Mouse (Mus musculus): ENCODE results near the gene Cabp4. TPM values are rescaled to one million over a fixed set of nuclear protein-coding genes. Genes with fewer than 3 reads are reported as not detected.
A peak's percentile ranks its signal among the peaks of the same experiment; 100 is the strongest.

Gene Cabp4
- total RNA-seq, 2 experiments from 2014 or later: 0.69 to 1.9 TPM

DNA sequence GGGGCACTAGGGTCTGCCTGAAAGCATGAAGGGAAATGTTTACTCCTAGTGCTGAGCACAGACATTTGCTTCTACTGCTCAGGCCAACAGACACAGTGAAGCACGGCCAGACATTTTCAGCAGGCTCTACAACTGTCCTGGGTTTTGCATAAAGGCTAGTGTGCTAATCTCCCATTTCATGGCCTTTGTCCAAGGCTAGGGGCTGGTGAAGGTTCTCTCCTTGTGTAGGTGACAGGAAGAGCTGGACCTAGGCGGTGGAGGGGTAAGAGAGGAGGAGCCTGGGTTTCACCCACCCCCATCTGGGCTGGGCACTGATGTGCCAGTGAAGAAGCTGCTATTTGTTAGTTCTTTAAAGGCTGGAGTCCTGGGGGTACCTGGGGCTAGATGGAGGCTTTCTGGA lies 20.9 kb upstream of the Cabp4 start:
- peak; percentile 67 for DNase-seq

DNA sequence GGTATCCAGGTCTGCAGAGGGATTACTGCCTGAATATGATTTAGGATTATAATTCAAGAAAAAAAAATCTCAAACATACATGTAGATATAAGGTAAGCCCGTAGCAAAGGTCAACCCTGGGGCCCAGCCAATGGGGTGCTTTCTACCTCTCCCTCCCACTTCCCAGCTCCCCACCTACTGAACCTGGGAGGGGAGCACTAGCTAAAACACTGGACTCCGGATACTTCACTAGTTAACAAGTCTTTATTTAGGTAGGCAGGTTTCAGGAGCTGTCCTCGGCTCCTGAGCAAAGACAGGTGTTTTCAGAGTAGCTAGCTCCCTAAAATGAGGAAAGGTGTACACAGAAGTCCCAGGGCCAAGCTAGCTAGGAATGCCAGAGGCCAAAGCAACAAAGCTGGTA lies 20.3 kb upstream of the Cabp4 start:
- DNase-seq: no peak

DNA sequence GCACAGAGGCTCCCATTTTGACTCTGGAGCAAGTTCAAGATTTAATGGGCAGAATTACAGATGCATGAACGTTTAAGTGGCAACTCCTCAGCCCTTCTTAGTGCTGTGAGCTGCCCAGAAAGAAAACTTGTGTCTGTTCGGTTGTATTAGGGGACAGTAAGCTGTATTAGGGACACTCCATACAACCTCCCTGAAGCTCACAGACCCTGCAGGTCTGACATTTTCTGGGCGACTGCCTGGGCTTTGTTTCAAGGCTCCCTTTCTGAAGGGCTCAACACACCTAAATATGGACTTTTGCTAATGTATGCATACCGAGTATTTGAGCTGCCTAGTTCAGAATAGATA lies 19.7 kb upstream of the Cabp4 start:
- no peak for DNase-seq

DNA sequence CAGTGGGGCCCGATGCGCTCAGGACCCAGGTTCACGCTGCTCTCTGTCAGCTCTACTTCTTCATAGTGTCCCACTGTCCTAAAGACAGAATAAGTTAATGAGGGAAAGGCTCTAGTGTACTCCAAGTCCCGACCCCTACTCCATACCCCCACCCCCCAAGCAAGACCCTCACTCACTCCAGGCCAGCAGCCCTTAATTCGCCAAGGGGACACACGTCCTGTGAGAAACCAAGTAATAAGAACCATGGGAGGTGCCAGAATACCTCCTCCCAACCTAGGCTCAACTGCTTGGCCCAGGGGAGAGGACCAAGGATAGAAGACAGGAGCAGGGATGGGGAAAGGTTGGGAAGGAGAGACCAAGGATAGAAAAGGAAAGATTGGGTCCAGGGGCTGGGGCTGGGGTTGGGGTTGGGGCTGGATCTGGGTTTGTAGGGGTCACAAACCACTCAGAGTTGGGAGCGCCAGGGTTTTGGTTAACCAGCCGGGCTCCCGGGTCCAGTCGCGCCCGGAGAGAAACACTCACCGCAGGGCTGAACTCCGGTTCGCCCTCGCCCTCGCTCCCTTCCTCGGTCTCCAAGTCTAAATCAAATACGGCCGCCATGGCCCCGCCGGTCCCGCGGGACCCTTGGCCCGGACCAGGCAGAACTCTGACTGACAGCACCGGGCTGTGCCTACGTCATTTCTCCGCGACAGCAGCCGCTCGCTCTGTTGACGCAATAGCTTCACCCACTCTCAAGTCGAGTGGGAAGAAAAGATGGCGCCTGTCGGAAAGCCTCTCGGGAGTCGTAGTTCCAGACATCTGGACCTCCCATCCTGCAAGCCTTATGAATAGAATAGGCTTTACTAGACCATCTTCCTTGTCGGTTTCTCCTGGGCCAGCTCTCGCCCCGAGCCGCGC lies 19.1 kb upstream of the Cabp4 start, which contains the start of gene Rps6kb2:
Gene Rps6kb2 (minus strand): TSS at position 709 of the 897 bp plus-strand sequence.
- DNase-seq: peak; percentile 98

DNA sequence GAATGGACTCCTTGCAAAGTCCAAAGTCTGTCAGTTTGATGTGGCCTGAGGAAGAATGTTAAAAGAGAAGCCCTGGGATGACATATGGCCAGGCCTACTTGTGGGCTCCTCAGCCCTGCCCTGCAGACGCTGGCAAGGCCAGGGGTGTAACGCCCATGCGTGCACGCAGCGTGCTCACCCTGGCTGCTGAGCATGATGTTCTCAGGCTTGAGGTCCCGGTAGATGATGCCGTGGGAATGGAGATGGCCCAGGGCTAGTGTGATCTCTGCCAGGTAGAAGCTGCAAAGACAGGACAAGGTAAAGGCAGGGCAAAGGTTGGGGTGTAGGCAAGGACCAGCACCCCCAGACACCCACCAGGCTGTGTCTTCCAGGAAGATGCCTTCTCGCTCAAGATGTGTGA lies 15.2 kb upstream of the Cabp4 start:
- DNase-seq: no peak

DNA sequence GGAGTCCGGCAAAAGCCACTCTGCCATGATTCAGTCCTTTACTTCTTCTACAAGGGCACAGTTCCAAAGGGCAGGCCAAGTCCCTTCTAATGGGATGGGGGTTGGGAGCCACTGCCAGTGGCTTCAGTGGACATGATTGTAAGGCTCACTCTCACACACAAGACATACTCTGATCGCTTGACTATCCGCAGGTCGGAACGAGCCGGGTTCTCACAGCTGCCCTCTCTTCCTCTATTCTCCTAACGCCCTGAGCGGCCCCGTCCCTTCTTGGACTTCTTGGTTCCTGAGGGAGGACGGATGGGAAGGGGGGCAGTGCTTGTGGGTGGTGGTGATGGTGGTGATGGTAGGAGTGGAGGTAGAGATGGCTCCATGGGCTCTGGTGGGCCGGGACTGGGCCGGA lies 12.9 kb upstream of the Cabp4 start:
- no peak for DNase-seq

DNA sequence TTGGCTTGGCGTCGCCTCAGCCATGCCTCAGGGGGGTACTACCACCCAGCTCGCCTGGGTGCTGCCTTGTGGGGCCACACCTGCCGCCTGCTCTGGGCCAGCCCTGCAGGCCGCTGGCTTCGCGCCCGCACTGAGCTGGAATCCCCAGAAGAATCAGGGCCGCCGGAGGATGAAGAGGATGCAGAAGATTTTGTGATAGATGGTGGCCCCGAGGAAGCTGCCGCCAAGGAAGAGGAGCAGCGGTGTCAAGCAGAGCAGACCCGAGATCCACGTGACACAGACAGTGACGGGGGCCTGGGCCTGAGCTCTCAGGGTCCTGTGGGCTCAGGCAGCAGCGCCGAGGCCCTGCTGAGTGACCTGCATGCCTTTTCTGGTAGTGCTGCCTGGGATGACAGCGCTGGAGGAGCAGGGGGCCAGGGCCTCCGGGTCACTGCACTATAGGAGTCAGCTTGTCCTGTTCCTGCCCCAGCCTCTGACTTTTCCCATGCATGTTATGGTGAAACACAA lies 12.3 kb upstream of the Cabp4 start:
- DNase-seq: no peak

DNA sequence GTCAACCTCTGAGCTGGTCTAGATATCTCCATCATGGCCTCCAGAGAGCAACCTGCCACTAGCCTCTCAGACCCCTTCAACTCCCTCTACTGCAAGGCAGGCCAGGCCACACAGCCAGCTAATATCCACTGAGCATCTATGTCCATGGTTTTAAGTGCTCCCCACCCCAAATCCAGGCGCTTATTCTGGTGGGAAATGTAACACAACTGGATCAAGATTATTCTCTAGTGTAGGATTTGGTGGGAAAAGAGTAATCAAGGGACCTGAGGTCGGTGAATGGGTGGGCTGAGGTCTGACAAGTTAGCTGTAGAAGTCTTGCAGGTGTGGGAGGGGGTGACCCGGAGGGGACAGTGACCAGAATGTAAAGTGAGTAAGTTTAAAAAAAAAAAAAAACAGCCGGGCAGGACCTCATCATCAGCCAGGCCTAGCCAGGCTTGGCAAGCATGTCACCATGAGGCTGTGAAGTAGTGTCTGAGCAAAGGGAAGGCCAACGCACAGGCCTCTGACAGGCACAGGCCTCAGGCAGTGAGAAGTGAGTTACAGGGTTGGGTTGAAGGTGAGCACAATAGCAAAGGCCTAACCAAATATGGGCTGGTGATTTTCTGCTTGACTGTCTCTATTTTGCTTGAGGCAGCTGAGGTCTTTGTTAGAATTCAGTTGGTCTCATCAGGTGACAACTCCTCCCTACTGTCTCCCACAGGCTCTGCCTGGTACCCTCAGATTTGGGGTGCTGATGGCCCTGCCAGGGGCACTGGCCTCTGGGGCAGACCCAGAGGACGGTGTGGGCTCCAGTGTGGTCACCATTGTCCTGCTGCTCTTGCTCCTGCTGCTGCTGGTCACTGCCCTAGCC lies 11.6 kb upstream of the Cabp4 start:
- no peak for DNase-seq

DNA sequence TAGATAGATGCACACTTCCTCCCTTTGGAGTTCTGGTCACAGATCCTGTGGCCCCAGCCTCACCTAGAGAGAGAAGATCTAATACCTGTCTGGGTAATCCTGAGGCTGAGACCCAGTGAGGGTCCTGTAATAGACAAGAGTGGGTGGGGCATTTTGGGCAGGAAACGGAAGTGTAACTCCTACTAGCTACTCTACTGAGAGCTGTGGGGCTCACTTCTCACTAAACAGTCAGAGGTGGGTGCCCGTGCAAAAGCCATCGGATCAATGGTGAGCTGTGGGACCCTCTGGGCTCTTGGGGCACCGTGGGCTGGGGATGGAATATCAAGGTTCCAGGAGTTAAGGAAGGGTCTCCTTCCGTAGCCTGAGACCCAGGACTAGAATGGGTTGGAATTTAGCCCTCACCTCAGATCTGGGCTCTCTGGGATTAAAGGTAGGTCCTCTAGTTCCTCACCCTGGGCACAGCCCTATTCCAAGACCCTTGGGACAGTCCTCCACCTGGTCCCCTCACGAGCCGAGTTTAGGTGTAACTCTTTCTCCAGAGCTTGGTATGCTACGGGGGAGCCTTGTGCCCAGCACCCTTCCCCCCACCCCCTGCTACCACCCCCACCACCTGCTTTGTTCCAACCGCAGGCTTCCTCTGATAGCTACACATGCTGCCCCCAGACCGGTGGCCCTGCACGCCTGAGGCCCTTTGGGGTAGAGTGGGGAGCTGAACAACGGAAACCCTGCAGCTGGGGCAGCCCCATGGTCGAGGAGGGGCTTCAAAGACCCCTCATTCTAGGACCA lies 10.8 kb upstream of the Cabp4 start:
- no peak for DNase-seq

DNA sequence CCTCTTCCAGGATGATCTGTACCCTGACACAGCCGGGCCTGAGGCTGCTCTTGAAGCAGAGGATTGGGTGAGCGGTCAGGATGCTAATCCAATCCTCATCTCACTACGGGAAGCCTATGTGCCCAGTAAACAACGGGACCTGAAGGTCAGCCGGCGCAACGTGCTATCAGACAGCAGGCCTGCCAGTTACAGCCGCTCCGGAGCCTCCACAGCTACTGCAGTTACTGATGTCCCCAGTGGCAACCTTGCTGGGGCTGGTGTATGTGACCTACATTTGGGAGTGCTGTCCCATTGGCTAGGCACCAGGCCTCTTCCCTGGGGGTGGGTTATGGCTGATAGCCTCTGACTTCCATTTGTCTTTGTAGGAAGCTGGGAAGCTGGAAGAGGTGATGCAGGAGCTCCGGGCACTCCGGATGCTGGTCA lies 9.4 kb upstream of the Cabp4 start, which contains the start of gene Ptprcap:
Gene Ptprcap (plus strand): TSS at position 373 of the 423 bp plus-strand sequence.
- peak; percentile 56 for DNase-seq

DNA sequence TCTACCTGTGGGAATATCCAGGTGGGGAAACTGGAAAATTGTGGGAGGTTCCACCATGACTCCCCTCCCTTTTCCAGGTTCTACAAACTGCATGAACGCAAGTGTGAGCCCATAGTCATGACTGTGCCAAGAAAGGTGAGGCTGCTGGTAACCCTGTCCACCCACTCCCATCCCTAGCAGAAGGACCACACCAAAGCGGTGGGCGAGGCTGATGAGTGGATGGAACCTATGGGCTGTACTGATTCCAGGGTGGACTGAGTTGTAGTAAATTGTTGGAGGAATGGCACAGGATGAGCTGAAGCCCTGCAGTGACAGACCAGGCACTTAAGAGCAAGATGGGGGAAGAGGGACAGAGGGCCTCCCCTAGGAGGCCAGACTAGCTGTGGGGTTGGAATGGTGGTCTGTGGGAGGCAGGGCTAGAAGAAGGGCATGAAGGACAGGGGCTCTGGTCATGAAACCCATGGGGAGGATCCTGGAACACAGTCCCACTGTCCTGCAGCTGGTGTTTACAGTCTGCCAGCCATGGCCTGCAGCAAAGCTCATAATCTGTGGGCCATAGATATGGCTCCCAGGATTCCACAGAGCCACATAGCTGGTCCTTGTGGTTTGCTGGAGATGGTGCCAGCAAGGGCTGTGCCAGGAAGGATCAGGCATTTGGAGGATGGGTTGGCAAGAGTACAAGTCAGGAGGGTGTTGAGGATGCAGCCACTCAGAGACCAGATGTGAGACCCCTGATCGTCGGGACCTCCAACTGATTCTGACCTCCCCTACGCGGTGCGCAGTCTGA lies 8.8 kb upstream of the Cabp4 start:
- DNase-seq: no peak

DNA sequence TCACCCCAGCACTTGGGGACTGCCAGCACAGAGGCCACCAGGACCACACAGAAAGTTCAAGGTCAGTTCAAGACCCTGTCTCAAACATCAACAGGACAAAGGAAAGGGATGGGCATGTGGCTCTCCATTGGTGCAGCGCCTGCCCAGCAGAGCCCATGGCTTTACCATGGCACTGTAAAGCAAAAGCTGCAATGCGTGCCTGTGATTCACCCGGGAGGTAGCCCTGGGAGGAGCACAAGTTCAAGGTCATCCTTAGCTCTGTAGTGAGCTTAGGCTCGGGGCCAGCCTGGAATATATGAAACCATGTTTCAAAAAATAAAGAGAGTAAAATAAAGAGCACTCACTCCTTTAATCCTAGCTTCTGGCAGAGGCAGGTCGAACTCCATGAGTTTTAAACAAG lies 8.1 kb upstream of the Cabp4 start:
- DNase-seq: no peak

DNA sequence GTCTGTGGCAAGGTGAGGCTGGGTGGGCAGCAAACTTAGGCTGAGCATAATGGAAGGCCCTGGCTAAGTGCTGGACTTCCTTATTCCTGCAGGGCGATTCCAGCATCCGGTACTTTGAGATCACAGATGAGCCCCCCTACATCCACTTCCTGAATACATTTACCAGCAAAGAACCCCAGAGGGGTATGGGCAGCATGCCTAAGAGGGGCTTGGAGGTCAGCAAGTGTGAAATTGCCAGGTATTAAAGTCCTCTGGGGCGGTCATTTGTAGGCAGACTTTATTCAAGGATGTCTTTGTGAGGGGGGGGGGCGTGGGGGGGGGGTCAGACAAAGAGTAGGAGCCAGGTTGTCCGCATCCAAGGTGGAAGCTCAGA lies 7.6 kb upstream of the Cabp4 start:
- no peak for DNase-seq

DNA sequence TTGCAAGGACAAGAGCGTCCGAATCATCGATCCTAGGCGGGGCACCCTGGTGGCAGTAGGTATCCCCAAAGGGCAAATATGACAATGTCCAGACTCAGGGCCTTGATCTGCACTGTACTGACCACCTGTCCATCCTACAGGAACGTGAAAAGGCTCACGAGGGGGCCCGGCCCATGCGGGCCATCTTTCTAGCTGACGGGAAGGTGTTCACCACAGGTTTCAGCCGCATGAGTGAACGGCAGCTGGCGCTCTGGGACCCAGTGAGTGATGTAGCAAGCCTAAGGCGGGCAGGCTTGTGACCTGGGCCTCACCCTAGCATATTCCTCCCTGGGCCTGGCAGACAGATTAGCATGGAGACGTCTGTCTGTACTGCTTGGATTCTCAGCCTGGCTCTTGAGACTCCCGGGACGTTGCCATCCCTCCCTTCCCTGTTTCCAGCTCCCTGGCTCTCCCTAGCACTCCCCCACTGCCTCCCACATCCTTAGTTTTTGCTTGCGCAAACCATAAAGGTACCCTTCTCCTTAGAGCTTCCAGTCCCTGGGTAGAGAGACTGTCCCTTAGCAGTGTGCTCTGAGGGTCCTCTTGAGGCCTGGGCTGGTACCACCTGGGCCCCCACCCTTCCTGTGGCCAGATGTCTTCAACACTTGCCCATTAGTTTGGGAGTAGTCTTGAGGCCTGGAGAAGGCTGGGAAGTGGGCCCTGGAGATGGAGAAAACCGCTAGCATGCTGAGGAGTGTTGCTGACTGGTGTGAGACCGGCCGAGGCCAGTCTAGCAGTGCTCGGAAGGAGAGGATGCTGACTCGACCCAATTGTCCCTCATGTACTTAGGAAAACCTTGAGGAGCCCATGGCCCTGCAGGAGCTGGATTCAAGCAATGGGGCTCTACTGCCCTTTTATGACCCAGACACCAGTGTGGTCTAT lies 7.0 kb upstream of the Cabp4 start:
- DNase-seq: no peak

DNA sequence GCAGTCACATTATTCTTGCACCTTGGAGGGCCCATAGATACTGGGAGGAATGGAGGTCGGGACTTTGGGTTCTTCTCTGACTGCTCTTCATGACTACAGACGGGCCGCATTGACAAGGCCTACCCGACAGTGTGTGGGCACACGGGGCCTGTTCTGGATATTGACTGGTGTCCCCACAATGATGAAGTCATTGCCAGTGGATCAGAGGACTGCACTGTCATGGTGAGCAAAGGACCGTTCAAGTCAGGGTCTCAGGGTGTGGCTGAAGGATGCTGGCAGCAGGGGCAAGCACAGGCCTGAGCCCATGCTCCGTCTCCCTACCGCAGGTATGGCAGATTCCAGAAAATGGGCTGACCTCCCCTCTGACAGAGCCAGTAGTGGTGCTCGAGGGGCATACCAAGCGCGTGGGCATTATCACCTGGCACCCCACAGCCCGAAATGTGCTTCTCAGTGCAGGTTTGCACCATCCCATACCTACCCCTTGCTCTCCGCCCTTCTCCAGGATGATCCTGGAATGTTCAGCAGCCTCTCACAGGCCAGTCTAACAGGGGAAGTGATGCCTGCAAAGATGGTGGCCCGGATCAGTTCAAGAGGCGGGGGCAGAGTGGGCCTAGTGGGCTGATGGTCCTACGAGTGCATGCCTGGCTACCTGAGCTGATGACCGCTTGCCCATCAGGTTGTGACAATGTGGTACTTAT lies 6.1 kb upstream of the Cabp4 start:
- DNase-seq: no peak

DNA sequence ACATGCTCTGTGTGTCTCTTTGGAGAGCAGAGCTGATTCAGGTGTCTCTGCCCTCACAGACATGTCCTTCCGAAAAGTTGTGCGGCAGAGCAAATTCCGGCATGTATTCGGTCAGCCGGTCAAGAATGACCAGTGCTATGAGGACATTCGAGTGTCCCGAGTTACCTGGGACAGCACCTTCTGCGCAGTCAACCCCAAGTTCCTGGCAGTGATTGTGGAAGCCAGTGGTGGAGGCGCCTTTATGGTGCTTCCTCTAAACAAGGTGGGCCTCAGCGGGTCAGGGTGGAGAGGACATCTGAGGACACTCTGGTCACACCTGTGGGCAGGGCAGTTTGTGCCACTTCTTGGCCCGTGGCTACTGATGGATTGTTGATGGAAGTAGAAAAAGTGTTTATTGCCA lies 5.5 kb upstream of the Cabp4 start:
- DNase-seq: no peak

DNA sequence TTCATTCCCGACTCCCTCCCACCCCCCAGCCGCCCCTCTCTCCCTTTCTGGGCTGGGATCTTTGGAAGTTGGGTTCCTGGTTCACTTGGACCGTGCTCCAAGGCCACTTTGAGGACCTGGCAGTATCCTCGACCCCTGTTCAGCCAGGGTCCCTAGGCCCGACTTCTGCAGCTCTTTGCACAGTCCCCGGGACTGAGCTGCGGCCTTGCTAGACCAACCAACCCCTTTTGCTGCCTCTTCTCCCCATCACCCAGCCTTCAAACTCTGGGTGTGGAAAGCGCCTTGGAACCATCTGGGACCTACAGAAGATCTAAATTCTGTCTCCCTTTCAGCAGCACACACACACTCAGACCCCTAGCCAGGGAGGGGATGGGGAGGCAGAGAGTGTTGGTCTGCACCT lies 5.0 kb upstream of the Cabp4 start:
- no peak for DNase-seq

DNA sequence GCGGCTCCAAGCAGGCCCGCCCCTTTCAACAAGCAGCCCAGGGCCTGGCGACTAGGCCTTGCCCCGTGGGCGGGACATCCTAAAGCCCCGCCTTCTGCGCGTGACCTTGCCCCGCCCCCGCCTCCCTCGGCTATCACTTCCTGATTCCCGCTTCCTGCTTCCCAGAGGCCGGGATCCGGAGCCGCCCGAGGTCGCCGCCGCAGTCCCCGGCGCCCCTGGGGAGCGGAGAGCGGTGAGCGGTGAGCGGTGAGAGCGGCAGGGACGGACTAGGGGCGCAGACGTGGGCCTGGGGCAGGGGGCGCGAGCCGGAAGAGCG lies 4.6 kb upstream of the Cabp4 start, which contains the start of gene Coro1b:
Gene Coro1b (plus strand): TSS at position 129 of the 316 bp plus-strand sequence.
- DNase-seq: peak; percentile 100

DNA sequence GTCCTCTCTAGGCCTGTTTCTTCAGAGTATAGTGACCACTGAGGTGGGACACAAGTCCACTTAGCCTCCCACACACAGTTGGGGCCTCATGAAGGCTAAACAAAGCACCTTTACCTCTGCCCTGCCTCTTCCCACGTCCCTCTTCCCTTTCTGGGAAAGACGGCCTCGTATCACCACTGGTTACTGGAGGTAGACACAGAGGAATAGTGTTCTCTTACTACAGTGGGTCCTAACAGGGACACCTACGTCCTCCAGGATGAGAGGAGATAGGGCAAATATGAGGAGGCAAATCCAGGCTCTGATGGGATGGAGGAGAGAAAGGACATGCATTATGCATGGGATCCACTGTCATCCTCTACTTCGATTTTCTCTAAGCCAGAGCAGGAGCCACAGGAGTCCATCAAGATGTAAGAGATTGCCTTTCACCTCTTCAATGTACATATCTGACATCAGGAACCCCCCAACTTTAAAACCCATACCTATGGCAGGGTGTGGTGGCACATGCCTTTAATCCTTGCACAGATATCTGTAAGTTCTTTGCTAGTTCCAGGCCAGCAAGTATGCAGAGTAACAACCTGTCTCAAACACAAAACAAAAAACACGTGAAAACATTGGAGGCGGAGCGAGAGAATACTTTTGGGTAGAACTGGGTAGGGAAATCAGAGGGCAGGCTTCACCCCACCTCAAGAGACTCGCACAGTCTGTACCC lies 4.1 kb upstream of the Cabp4 start:
- no peak for DNase-seq
